Mouse (Mus musculus) cortical plate, adult 2 months (tissue): Measurements from ENCODE around the gene Tnrc6c. TPM values are rescaled to one million over a fixed set of nuclear protein-coding genes. Genes with fewer than 3 reads are reported as not detected.

Experiments
- H3K27ac ChIP-seq: fragments of 200-500 bp; 2 replicates; pipeline ENCODE4 v1.5.1; 2012; ENCODE audit warnings: low read length, control low read depth, inconsistent platforms; ENCODE audit not compliant: insufficient read depth
- H3K4me1 ChIP-seq: fragments of 200-500 bp; 2 replicates; pipeline ENCODE4 v1.6.1; 2011; ENCODE audit warnings: low read length; ENCODE audit not compliant: control insufficient read depth, insufficient read depth
- H3K4me3 ChIP-seq: fragments of 200-500 bp; 2 replicates; pipeline ENCODE4 v1.5.1; 2011; ENCODE audit warnings: mild to moderate bottlenecking, low read length, control low read depth; ENCODE audit not compliant: insufficient read depth
- CTCF ChIP-seq: fragments of 200-500 bp; IDR thresholded peaks from 2 replicates; pipeline ENCODE4 v1.5.1; 2011; ENCODE audit warnings: mild to moderate bottlenecking, control low read depth, low read length; ENCODE audit not compliant: insufficient read depth; ENCODE audit errors: extremely low read depth
- POLR2A ChIP-seq: fragments of 200-500 bp; IDR thresholded peaks from 2 replicates; pipeline ENCODE4 v1.6.1; 2011; ENCODE audit warnings: mild to moderate bottlenecking, low read length, control low read depth; ENCODE audit not compliant: insufficient read depth; ENCODE audit errors: extremely low read depth
- polyA plus RNA-seq: library from polyadenylated mRNA; depleted of rRNA; stranded (reverse); fragments of >200 nt; gene quantifications from 2 replicates; pipeline ENCODE4 v1.2.3, GENCODE M21; 2012

Gene Tnrc6c
- polyA plus RNA-seq, 1 experiment = 46.9 TPM

DNA sequence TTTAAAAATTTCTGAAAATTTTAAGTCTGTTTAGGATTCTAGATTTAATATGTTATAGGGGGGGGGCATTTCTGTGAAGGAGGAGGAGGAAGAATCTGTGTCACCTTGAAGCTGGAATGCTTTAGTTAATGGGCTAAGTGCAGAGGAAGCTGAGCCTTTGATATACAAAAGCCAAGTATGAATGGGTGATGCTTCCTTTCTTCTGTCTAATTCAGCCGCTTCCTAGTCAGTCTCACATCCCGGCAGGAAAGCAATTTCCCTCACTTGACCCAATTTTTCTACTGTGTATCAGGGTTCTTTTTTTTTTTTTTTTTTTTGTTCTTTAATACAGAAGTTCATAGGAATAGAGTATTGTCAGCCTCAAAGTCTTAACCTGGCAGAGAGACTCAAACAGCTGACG is 11.1 kb downstream of the Tnrc6c start:
- no peak for TF ChIP-seq CTCF
- TF ChIP-seq POLR2A = no peak
- Histone ChIP-seq H3K4me1 (peaks cover 9% of the 10 kb centered on the region), H3K4me3 (no peak overlapping the region), H3K27ac (no peak overlapping the region)

DNA sequence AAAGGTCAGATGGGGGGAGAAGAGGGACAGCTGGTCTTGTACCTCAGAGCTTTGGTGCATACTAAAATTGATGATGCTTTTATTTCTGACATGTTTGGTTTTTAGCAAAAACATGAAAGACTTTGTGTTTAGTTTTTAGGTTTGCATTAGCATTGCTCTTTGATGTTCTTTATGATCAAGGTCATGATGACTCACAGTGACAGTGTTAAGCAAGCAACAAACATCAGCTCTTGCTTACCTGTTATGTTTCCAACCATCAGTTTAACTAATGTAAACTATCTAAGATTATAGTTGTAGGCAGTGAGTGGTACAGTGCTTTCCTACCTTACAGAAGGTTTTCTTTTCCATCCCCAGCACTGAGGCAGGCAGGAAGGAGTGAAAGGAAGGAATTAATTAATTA is 12.5 kb downstream of the Tnrc6c start:
- peaks cover 9% of the 10 kb centered on the region for H3K4me1 ChIP-seq
- no peak for TF ChIP-seq POLR2A
- TF ChIP-seq CTCF = no peak
- no peak overlapping the region for H3K27ac ChIP-seq
- no peak overlapping the region for H3K4me3 ChIP-seq

DNA sequence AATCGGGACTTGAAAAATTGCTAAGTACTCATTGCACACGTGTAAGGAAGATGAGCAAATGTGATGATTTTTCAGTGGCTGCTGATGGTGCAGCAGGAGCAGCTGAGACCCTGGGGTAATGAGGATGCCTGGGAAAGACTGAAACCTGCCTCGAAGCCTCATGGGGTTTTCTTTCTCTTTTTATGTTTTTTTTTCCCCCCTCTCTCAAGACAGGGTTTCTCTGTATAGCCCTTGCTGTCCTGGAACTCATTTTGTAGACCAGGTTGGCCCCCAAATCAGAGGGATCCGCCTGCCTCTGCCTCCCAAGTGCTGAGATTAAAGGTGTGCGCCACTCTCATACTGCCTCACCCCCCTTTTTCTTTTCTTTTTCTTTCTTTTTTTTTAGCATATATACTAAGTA is 13.1 kb downstream of the Tnrc6c start:
- Histone ChIP-seq H3K27ac (no peak overlapping the region), H3K4me3 (no peak overlapping the region), H3K4me1 (peaks cover 6% of the 10 kb centered on the region)
- TF ChIP-seq POLR2A = no peak
- no peak for TF ChIP-seq CTCF

DNA sequence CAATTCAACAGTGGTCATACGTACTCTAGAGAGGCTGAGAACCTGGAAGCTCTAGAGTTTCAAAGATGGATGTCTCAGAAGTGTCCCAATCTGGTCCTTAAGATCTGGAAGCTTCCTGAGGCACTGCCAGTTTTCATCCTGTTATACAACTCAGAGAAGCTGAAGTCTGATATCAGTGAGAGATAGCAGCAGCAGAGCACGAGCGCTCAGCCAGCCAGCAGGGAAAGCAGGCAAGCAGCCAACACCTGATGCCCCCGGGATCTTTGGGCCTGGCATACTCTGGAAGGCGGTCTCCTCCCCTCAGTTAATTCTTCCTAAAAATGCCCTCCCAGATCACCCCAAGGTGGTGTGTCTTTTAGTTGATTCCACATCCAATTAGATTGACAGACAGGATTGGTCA is 13.7 kb downstream of the Tnrc6c start:
- H3K4me3 ChIP-seq = no peak overlapping the region
- H3K27ac ChIP-seq = no peak overlapping the region
- TF ChIP-seq POLR2A (no peak), CTCF (no peak)
- peaks cover 6% of the 10 kb centered on the region for H3K4me1 ChIP-seq

DNA sequence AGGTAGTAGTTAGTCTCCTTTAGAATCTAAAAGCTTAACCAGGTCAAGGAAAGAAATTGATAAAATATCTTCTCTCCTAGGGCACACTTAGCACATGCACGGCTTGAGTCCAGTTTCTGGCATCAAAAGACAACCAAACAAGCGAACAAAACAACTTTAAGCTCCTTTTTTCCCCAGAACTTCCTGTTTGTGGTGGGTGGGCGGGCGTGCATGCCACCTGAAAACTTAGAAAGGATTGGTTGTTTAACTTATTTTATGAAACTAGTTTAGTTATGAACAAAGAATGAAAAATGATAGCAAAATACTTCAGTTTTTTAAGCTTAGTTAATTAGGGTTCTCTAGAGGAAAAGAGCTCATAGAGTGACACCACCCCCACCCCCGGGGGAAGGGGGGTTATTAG is 17.5 kb downstream of the Tnrc6c start:
- Histone ChIP-seq H3K4me1 (peaks cover 7% of the 10 kb centered on the region), H3K27ac (no peak overlapping the region), H3K4me3 (no peak overlapping the region)
- no peak for TF ChIP-seq POLR2A

DNA sequence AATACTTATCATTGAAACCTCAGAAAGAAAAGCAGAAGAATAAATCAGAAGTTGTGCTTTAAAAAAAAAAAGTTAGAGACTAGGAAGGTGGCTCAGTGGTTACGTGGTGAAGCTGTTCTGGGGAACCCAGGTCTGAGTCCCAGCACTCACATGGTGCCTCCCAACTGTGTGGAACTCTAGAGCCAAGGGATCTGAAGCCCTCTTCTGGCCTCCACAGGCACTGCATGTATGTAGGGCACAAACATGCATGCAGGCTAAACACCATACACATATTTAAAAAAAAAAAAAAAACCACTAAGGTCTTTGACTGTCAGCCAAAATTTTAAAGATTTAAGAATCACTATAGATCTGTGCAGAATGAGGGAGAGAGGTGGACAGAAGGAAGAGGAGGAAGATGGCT is 20.4 kb downstream of the Tnrc6c start:
- TF ChIP-seq CTCF (no peak), POLR2A (no peak)
- Histone ChIP-seq H3K4me1 (peaks cover 7% of the 10 kb centered on the region), H3K27ac (no peak overlapping the region), H3K4me3 (no peak overlapping the region)

DNA sequence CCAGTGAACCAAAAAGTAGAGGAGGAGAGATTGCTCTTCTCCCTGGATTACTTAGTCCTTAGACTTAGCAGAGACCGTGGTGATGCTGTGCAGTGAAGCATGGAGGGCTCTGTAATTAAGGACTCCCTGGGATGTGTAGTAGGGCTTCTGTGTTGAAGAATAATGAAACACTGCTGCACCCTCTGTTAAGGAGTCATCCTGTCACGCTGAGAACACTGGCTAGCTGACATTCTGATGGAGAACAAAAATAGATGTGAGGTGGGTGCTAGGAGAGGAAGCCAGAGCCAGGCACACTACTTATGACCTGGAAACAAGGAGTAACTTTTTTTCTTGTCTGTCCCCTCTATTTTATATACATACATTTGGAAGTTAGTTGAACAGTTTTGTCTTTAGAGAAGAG is 22.6 kb downstream of the Tnrc6c start:
- Histone ChIP-seq H3K4me3 (no peak overlapping the region), H3K27ac (no peak overlapping the region), H3K4me1 (peaks cover 7% of the 10 kb centered on the region)
- no peak for TF ChIP-seq CTCF
- no peak for TF ChIP-seq POLR2A

DNA sequence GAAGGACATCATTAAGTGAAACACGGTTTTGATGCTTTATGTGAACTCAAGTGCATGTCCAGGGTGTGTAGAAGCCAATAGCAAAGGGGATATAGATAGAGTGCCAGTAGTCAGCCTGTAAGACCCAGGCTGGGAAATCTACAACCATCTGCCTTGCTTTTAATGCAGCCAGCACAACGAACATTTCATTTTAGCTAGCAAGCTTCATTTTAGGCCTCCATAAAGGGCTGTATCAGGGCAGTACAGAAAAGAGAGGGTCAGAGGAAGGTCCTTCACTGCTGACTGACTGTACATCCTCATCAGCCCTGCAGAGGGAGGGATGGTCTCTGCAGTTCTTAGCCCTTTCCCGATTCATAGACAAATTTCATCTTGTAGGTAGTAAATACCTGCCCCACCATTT is 23.0 kb downstream of the Tnrc6c start:
- TF ChIP-seq CTCF = no peak
- TF ChIP-seq POLR2A = no peak
- Histone ChIP-seq H3K27ac (no peak overlapping the region), H3K4me3 (no peak overlapping the region), H3K4me1 (peaks cover 7% of the 10 kb centered on the region)

DNA sequence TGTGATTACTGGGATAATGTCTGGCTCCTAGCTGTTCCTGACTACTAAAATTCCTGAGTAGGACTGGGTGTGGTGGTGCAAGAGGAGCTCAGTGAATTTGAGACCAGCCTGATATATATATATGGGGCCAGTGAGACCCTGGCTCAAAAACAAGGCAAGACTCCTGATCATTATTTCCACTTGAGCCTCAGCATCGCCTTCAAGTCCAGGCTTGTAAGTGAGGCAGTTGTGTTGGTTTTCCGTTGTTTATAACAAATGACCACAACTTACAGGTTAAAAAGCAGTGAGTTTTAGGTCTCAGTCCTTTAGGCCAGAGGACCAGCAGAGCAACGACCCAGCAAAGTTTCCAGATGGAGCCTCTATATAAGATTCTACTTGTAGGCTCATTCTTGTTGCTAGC is 23.5 kb downstream of the Tnrc6c start:
- Histone ChIP-seq H3K27ac (no peak overlapping the region), H3K4me3 (no peak overlapping the region), H3K4me1 (peaks cover 8% of the 10 kb centered on the region)
- TF ChIP-seq CTCF = no peak
- no peak for TF ChIP-seq POLR2A

DNA sequence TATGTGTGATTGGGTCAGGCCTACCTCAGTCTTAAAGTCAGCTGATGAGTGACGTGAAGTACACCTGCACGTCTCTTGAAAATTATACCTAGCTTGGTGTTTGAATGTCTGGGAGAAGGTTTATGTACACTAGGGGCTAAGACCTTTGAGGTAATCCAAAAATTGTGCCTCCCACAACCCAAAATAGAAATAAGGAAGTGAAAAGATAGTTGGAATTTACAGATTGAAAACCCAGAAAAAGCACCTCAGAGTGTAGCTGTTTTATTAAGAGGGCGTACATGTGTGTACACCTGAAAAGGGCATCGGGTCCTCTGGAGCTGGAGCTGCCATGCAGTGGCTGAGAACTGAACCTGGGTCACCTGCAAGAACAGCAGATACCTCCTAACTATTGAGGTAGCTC is 24.1 kb downstream of the Tnrc6c start:
- no peak overlapping the region for H3K27ac ChIP-seq
- no peak for TF ChIP-seq CTCF
- no peak for TF ChIP-seq POLR2A
- peaks cover 8% of the 10 kb centered on the region for H3K4me1 ChIP-seq
- H3K4me3 ChIP-seq = no peak overlapping the region

DNA sequence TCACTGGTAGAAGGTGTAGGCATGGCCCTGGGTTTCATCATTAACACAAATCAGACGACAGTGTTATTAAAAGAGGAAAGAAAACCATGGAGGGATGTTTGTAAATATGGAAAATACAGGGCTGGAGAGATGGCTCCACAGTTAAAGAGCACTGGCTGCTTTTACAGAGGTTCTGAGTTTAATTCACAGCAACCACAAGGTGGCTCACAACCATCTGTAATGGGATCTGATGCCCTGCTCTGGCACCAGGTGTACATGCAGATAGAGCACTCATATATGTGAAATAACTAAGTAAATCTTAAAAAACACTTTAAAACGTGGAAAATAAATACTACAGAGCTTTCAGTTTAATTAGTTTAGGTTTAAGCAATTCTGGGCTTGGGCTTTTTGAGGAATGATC is 24.7 kb downstream of the Tnrc6c start:
- Histone ChIP-seq H3K4me1 (peaks cover 8% of the 10 kb centered on the region), H3K27ac (no peak overlapping the region), H3K4me3 (no peak overlapping the region)
- TF ChIP-seq POLR2A = no peak
- TF ChIP-seq CTCF = peak; percentile 26; the same call in 1 of the 2 replicates

DNA sequence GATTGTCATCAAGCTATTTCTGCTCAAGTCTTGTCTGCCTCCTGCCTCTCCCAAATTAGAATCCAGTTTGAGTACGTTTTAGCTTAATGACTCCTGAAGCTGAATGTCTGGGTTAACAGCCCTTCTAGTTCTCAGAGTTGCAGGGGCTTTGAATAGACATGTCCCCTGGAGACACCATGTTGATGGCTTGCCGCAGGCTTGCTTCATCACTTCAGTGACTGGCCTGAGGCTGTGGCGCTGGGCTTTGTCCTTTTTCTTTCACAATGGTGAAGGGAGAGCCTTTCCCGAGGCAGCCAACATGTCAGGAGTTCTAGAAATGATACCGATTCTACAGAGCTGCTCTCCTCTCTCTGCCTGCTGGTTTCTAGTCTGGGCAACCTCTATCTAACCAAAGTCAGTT is 30.6 kb downstream of the Tnrc6c start:
- Histone ChIP-seq H3K4me3 (no peak overlapping the region), H3K27ac (no peak overlapping the region), H3K4me1 (peaks cover 5% of the 10 kb centered on the region)
- TF ChIP-seq CTCF = no peak
- no peak for TF ChIP-seq POLR2A
